Mouse (Mus musculus) hindbrain, embryonic 10.5 days (tissue): ENCODE results near the gene Arhgef7. TPM values are rescaled to one million over a fixed set of nuclear protein-coding genes. Genes with fewer than 3 reads are reported as not detected.

Experiments used
- DNase-seq: peaks from one replicate; pipeline ENCODE4 v3.0.0-alpha.2; 2017; ENCODE audit warnings: low spot score
- H3K27ac ChIP-seq: fragments of 300-500 bp; sonication (generic); 2 replicates; pipeline ENCODE4 v1.5.1; 2016; ENCODE audit warnings: mild to moderate bottlenecking, moderate library complexity
- H3K27me3 ChIP-seq: fragments of 300-500 bp; sonication (generic); 2 replicates; pipeline ENCODE4 v1.6.1; 2016; ENCODE audit warnings: mild to moderate bottlenecking; ENCODE audit not compliant: poor library complexity, insufficient read depth, severe bottlenecking
- H3K36me3 ChIP-seq: fragments of 300-500 bp; sonication (generic); 2 replicates; pipeline ENCODE4 v1.6.1; 2016; ENCODE audit warnings: mild to moderate bottlenecking, moderate library complexity
- H3K4me1 ChIP-seq: fragments of 300-500 bp; sonication (generic); replicated peaks from 2 replicates; pipeline ENCODE4 v1.6.1; 2016; ENCODE audit warnings: mild to moderate bottlenecking
- H3K4me3 ChIP-seq: fragments of 300-500 bp; sonication (generic); 2 replicates; pipeline ENCODE4 v1.5.1; 2016; ENCODE audit warnings: mild to moderate bottlenecking, moderate library complexity
- H3K9me3 ChIP-seq: fragments of 300-500 bp; sonication (generic); 2 replicates; pipeline ENCODE4 v1.6.1; 2016; ENCODE audit warnings: mild to moderate bottlenecking, moderate library complexity
- WGBS: fragments of 180-500 bp; shearing (Covaris S2); methylation state at CpG from one replicate; pipeline ENCODE4 v1.1.7; 2016; 5-methylcytosine and 5-hydroxymethylcytosine counted together
- polyA plus RNA-seq: library from polyadenylated mRNA; unstranded; fragments of >200 nt; fragmentation: Nextera tagmentation; extraction: Ambion mirVana; gene quantifications from 2 replicates; pipeline ENCODE4 v1.2.1, GENCODE M21; 2016

Gene Arhgef7
- 50.5 and 55.4 TPM in 2 replicates for polyA plus RNA-seq

DNA sequence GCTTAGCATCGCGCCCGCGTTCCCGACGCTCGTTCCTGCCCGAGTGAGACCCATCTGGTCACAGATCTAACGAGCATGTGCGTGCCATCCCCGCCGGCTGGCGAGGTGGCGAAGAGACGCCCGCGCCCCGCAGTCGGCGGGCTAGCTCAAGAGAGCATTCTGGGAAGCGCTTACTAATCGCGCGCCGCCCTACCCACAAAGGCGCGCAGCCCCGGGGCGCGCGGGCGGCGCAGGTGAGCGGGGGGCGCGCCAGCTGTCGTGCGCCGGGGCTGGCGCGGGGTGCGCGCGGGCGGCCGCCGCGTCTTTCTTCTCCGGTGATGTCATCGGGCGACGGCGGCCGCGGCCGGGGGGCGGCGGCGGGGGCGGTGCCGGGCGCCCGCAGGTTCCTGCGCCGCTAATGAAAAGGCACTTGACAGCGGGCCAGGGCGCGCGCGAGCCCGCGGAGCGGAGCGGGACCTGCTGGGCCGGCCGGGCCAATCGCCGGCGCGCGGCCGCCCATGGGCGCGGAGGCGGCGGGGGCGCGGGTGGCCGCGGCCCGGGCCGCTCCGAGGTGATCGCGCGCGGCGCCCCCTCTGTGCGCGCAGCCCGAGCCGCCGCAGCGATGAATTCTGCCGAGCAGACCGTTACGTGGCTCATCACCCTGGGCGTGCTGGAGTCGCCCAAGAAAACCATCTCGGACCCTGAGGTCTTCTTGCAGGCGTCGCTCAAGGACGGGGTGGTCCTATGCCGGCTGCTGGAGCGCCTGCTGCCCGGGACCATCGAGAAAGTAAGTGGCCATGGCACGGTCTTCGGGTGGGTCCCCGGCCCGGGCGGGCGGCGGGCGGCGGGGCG lies at the start of gene Arhgef7:
TSS of gene Arhgef7 (plus strand) at position 71 of the 831 bp plus-strand sequence.
- H3K27me3 ChIP-seq, result peaks cover 46% of the 10 kb centered on the region
- under 1% methylated on average over 124 of the region's 127 CpGs for WGBS
- no peaks in the 10 kb centered on the region for H3K9me3 ChIP-seq
- peaks cover 32% of the 10 kb centered on the region for H3K4me1 ChIP-seq
- peak within 1 kb of the TSS; percentile 98 for H3K27ac ChIP-seq
- DNase-seq, result peak; percentile 81
- H3K36me3 ChIP-seq, result peaks cover 5% of the 10 kb centered on the region
- H3K4me3 ChIP-seq, result peak within 1 kb of the TSS; percentile 80

GRCm38 (mm10) chr8:11684558-11684957 lies 43.0 kb upstream of the Arhgef7 start:
- H3K4me3 ChIP-seq, result no peak overlapping the region
- DNase-seq, result no peak
- 88% methylated on average over 7 of the region's 7 CpGs for WGBS
- H3K27ac ChIP-seq, result no peak overlapping the region
- H3K4me1 ChIP-seq, result no peaks in the 10 kb centered on the region
- no peaks in the 10 kb centered on the region for H3K36me3 ChIP-seq
- no peaks in the 10 kb centered on the region for H3K9me3 ChIP-seq
- no peaks in the 10 kb centered on the region for H3K27me3 ChIP-seq

- Histone ChIP-seq H3K9me3 (no peaks in the 10 kb centered on the region), H3K36me3 (no peaks in the 10 kb centered on the region), H3K4me1 (no peaks in the 10 kb centered on the region), H3K27ac (no peak overlapping the region), H3K4me3 (no peak overlapping the region), H3K27me3 (no peaks in the 10 kb centered on the region)
- WGBS, result 90% methylated on average over 5 of the region's 5 CpGs
- DNase-seq, result no peak
Observed at GRCm38 (mm10) chr8:11687251-11687650, 40.3 kb upstream of the Arhgef7 start.

DNA sequence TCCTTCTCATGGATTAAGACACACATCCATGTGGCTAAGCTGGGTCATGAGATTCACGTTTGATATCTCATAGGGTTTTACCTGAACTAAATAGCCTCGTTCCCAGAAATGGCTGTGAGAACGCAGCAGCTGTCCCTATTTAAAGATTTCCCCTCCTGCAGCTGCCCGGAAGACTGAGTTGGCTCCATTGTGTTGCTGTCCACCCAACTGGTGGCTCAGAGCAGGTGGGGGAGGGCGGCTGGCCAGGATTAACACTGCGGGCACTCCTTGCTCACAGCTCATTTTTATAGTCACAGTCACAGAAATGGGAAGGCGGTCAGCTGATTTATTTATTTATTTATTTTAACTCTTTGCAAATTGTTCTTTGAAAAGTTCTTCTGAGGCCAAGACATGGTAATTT lies 37.6 kb upstream of the Arhgef7 start:
- no peak overlapping the region for H3K4me3 ChIP-seq
- H3K4me1 ChIP-seq, result no peaks in the 10 kb centered on the region
- no peaks in the 10 kb centered on the region for H3K9me3 ChIP-seq
- 70% methylated on average over 7 of the region's 7 CpGs for WGBS
- no peak for DNase-seq
- no peaks in the 10 kb centered on the region for H3K36me3 ChIP-seq
- H3K27me3 ChIP-seq, result no peaks in the 10 kb centered on the region
- H3K27ac ChIP-seq, result no peak overlapping the region

DNA sequence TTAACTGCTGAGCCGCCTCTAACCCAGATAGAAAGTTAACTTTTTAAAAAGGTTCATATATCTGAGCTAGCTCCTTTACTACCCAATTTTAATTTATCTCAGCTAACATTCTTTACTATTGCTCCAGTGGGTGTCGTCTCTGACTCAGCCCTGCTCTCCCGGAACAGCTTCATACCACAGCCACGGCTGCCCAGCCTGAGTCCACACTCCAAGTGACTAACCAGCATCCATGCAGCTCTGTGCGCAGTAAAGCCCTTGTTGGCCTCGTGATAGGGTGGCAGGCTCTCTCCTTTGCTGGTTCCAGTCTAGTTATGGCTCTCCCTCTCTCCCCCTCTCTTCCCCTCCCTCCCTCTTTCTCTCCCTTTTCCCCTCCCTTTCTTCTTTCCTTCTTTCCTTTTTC lies 36.2 kb upstream of the Arhgef7 start:
- no peak overlapping the region for H3K27ac ChIP-seq
- no peak for DNase-seq
- no peaks in the 10 kb centered on the region for H3K36me3 ChIP-seq
- no peaks in the 10 kb centered on the region for H3K27me3 ChIP-seq
- 92% methylated on average over 6 of the region's 6 CpGs for WGBS
- no peak overlapping the region for H3K4me3 ChIP-seq
- H3K9me3 ChIP-seq, result no peaks in the 10 kb centered on the region
- H3K4me1 ChIP-seq, result no peaks in the 10 kb centered on the region

- H3K36me3 ChIP-seq, result no peaks in the 10 kb centered on the region
- no peaks in the 10 kb centered on the region for H3K9me3 ChIP-seq
- WGBS, result 87% methylated on average over 6 of the region's 6 CpGs
- DNase-seq, result no peak
- H3K27ac ChIP-seq, result no peak overlapping the region
- no peak overlapping the region for H3K4me3 ChIP-seq
- no peaks in the 10 kb centered on the region for H3K4me1 ChIP-seq
- H3K27me3 ChIP-seq, result no peaks in the 10 kb centered on the region
Observed at GRCm38 (mm10) chr8:11691761-11692160, 35.8 kb upstream of the Arhgef7 start.

- Histone ChIP-seq H3K4me3 (no peak overlapping the region), H3K27ac (no peak overlapping the region), H3K36me3 (no peaks in the 10 kb centered on the region), H3K4me1 (no peaks in the 10 kb centered on the region), H3K9me3 (no peaks in the 10 kb centered on the region), H3K27me3 (no peaks in the 10 kb centered on the region)
- DNase-seq, result no peak
- 74% methylated on average over 1 of the region's 1 CpGs for WGBS
Observed at GRCm38 (mm10) chr8:11692455-11692854, 35.1 kb upstream of the Arhgef7 start.

- Histone ChIP-seq H3K27ac (no peak overlapping the region), H3K4me3 (no peak overlapping the region), H3K9me3 (no peaks in the 10 kb centered on the region), H3K4me1 (no peaks in the 10 kb centered on the region), H3K27me3 (no peaks in the 10 kb centered on the region), H3K36me3 (no peaks in the 10 kb centered on the region)
- 79% methylated on average over 5 of the region's 5 CpGs for WGBS
- no peak for DNase-seq
Observed at GRCm38 (mm10) chr8:11693972-11694371, 33.5 kb upstream of the Arhgef7 start.

DNA sequence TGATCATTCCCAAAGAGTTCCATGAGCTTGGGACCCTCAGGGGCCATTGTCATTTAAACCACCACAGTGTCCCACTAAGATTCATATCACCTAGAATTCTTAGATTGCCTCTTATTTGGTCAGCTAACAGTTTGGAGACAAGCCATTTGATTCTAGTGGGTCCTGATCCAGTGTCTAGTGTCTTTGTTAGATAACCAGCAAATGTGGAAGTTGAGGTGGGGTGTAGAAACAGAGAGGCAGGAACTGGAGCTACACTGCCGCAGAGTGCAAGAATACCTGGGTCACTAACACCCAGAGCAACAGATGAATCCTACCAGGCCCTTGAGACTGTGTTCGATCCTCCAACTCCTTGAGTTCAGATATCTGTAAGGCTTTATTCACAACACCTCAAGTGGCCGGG lies 31.3 kb upstream of the Arhgef7 start:
- Histone ChIP-seq H3K36me3 (no peaks in the 10 kb centered on the region), H3K27ac (no peak overlapping the region), H3K9me3 (no peaks in the 10 kb centered on the region), H3K27me3 (peaks cover 7% of the 10 kb centered on the region; the same call in 1 of the 2 replicates), H3K4me3 (no peak overlapping the region), H3K4me1 (peaks cover 7% of the 10 kb centered on the region)
- no peak for DNase-seq
- 86% methylated on average over 3 of the region's 3 CpGs for WGBS

DNA sequence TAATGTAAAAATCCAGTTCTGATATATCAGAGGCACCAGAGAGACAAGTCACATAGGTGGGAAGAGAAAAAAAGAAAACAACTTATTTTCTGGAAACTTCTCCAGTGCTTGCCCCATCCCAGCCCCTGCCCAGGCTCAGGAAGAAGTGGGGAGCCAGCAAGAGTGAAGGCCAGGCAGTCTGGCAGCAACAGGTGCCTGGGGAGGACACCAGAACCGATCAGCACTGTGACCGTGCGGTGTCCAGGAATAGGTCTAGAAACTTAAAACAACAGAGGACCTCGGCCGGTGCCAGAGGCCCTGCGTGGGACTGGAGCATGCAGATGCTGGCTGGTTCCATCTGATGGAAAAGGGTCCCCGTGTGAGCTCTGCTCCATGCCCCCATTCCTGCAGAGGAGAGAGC lies 30.1 kb upstream of the Arhgef7 start:
- WGBS, result 94% methylated on average over 7 of the region's 7 CpGs
- peaks cover 7% of the 10 kb centered on the region; the same call in 1 of the 2 replicates for H3K27me3 ChIP-seq

GRCm38 (mm10) chr8:11699442-11700001 lies 28.0 kb upstream of the Arhgef7 start:
- peaks cover 7% of the 10 kb centered on the region; the same call in 1 of the 2 replicates for H3K27me3 ChIP-seq
- no peak overlapping the region for H3K27ac ChIP-seq
- 82% methylated on average over 5 of the region's 5 CpGs for whole genome bisulfite sequencing
- peaks cover 7% of the 10 kb centered on the region for H3K4me1 ChIP-seq
- no peaks in the 10 kb centered on the region for H3K36me3 ChIP-seq
- DNase-seq, result no peak
- H3K9me3 ChIP-seq, result no peaks in the 10 kb centered on the region
- no peak overlapping the region for H3K4me3 ChIP-seq

More for the DNA sequence above, 30.1 kb upstream of the Arhgef7 start:
- DNase-seq, result no peak
- Histone ChIP-seq H3K9me3 (no peaks in the 10 kb centered on the region), H3K27ac (no peak overlapping the region), H3K4me1 (peaks cover 7% of the 10 kb centered on the region), H3K36me3 (no peaks in the 10 kb centered on the region), H3K4me3 (no peak overlapping the region)

DNA sequence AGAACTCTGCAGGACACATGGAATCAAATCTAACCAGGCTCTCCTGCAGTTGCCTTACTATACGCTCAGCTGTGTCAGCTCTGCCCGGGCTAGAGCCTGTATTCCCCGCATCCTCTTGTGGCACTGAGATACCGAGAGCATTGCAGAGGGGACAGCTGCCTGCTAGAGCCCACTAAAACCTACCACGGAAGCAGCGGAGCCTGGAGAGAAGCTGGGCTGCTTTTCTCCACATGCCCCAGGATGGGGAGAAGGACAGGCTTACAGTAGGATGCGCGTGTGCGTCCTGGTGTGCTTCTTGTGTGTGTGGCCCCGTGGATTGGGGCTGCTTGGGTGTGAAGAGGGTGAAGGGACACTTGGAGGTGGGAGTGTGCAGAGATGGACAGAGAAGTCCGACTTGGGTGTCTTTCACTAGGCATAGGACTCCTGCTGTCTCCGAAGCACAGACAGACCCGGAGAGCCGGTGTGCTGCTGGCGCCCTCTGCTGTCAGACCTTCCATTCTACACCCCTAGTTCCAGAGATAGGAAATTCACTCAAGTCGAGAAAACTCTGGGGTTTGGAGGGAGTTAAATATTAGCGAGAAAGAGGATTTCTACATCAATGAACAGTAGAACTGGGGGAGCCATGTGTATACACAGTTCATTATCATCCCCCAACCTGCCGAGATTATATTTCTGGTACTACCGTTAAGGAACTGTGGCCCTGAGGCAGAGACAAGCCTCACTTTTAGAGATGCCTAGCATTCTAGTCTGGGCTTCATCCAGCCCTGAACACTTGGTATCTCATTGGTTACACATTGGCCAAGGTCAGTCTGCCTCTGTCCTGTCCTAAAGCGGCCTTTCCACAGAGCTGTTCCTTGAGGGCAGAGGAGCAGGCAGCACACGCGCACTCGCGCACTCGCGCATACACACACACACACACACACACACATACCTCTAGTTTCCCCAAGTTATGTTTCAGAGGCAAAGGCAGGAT lies 27.2 kb upstream of the Arhgef7 start:
- Histone ChIP-seq H3K27me3 (peaks cover 7% of the 10 kb centered on the region; the same call in 1 of the 2 replicates), H3K4me3 (peak overlapping the region; percentile 40), H3K4me1 (peaks cover 7% of the 10 kb centered on the region), H3K27ac (peak overlapping the region; percentile 59; the same call in 1 of the 2 replicates), H3K36me3 (no peaks in the 10 kb centered on the region), H3K9me3 (no peaks in the 10 kb centered on the region)
- WGBS, result 40% methylated on average over 26 of the region's 26 CpGs
- peak; percentile 82 for DNase-seq
